Mouse (Mus musculus) heart, adult 11 months (tissue): Measurements from ENCODE around the gene Bicc1.

Source experiments
- DNase-seq: peaks from one replicate; pipeline ENCODE4 v3.0.0; 2022

Bicc1 gene

DNA sequence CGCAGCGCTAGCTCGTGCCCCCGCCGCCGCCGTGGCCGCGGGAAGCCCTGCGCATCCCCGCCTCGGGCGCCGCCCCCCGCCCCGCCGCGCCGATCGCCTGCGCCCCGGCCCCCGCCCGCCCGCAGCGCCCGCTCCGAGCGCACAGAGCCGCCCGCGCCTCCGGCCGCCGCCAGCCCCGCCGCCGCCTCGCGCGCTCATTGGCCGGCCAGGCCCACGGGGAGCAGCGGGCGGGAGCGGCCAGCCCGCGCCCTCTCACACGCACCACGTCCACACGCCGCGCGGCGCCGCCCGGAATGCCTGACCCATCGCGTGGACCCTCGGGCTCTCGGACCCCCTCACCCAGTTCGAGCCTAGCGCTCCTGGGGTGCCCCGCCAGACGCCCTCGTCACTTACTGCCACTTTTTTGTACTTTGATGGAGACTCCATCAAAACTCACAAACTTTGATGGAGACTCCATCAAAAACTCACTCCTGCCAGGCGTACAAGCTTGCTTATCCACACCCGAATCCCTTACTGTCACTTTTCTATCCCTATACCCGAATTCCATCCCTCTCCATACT, at the start of gene Bicc1:
Bicc1 (minus strand) TSS at position 25 of the 560 bp plus-strand sequence.
- DNase-seq, result peak; percentile 98

DNA sequence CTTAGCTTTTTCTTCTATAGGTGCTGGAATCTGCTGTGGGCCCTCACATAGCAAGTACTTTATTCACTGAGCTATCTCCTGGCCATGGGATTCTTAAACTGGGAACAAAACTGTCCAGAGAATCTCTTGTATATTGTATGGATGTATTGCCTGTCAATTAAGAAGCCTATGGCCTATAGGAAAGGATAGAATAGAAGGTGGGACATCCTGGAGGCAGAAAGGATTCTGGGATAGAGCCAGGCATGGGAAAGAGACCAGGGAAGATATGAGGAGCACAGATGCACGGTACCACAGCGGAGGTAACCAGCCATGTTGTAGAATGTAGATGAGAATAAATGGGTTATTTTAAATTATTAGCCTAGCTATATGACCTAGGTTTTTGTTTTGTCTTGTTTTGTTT, 42.0 kb upstream of the Bicc1 start:
- DNase-seq, result no peak

DNA sequence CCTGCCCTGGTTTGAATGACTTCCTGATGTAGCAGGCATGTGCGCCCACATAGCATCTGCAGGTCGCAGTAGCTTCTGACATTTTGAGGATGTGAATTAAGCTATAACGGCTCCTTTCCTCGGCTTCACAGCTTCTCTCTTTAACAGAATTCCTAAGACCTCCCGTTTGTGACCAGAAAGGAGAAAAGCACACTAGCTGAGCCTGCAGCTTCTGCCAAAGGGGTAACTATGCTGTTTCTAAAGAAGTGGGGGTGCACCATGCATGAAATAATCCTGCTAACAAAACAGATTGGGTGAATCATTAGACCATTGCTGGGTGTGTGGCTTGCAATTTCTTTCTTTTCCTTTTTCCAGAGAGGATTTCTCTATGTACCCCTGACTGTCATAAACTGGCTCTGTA, 41.5 kb upstream of the Bicc1 start:
- DNase-seq, result no peak

DNA sequence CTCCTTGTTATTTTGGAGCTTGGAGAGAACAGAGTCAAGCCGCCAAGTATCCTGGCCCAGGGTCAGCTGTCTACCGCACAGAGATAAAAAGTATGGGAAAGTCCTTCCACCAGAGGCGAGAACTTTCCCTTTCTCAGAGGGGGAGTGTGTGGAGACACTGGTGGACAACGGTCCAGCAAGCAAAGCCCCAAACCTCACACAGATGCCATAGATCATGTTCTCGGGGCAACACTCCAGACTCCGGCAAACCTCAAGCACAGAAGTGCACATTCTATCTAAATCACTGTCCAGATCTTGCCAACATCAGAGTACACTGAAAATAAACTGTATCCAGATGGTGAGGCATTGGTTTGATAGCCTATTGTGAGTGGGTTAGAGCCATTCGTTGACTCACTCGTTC, 39.2 kb upstream of the Bicc1 start:
- peak; percentile 95 for DNase-seq

DNA sequence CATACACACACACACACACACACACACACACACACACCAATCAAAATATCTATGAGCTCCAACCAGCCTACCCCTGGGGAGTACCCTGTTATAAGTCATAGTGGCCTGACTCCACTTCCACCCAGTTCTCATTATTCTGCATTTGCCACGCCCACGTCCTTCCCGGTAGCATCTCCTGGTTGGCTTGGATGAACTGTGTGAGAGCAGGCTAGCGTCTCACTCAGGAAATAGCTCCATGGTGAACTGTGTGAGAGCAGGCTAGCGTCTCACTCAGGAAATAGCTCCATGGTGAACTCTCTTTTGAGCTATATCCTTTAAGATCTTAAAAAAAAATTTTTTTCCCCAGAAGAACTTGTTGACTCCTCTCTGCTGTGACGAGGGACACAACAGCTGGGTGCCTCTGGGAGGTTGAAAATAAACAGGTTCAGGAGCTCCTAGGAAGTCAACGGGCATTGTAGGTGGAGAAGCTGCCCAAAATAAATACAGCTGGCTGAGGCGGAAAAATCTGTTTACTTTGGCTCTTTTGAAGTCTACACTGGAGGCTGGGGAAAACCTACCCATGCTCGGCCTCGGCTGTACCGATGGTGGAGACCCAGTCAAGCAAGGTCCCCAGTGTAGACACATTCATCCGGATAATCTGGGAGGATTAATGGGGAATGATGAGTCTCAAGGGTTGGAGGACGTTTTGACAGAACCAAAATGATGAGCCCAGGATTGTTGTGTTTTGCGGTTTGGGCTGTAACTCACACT, 37.7 kb upstream of the Bicc1 start:
- DNase-seq, result peak; percentile 95

DNA sequence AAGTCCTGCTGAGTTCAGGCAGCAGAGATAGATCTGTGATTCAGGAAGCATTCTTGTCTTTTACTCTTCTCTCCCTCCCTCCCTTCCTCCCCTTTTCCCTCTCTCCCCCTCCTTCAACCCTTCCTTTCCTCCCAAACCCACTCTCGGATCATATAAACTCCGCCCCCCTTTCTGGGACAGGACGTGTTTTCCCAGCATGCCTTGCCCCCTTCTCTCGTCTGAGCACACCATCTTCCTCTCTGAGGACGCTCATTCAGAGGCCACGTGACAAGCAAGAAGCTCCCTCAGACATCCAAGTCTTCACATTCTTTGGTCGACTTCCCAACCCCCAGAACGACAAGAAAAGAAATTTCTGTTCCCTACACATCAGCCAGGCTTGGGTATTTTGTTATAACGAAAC, 36.0 kb upstream of the Bicc1 start:
- peak; percentile 97 for DNase-seq

- peak; percentile 95 for DNase-seq
These were observed 35.2 kb upstream of the Bicc1 start for GRCm38 (mm10) chr10:71194713-71195112.

GRCm38 (mm10) chr10:71193319-71193718, 33.8 kb upstream of the Bicc1 start:
- no peak for DNase-seq

DNA sequence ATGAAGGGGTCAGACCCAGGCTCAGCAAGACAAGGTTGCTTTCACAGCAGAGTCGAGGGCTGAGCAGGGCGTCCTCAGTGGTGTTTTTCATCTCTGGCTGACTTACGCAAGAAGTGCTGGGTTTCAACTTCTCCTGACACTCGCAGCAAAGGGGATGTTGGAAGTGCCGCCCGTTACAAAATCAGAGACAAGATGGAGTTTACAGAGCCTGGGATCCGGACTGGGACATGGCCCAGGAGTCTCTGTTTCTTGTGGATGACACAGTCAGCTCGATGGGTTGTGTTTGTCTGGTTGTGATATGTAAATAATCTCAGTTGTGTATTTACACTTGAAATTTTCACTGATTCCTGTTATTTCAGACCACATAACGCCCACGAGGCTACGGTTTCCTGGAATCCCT, 33.4 kb upstream of the Bicc1 start:
- peak; percentile 97 for DNase-seq

GRCm38 (mm10) chr10:71188681-71189080, 29.2 kb upstream of the Bicc1 start:
- DNase-seq, result no peak

- no peak for DNase-seq
These were observed 25.6 kb upstream of the Bicc1 start for GRCm38 (mm10) chr10:71185059-71185458.

GRCm38 (mm10) chr10:71183339-71184031, 24.0 kb upstream of the Bicc1 start:
- no peak for DNase-seq

DNA sequence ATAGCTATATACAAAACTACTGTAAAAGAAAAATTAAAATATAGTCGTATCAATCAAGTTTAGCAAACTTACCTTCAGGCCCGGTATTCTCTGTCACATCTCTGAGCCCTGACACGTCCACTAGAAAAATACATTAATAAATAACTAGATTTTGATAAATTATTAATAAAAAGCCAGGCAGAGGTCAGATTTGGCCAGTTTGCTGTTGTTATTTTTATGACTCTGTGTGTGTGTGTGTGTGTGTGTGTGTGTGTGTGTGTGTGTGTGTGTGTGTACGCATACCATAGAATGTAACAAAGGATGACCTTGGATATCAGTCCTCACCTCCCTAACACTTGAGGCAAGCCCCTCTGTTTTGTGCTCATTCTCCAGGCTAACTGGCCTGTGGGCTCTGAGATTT, 22.4 kb upstream of the Bicc1 start:
- no peak for DNase-seq

DNA sequence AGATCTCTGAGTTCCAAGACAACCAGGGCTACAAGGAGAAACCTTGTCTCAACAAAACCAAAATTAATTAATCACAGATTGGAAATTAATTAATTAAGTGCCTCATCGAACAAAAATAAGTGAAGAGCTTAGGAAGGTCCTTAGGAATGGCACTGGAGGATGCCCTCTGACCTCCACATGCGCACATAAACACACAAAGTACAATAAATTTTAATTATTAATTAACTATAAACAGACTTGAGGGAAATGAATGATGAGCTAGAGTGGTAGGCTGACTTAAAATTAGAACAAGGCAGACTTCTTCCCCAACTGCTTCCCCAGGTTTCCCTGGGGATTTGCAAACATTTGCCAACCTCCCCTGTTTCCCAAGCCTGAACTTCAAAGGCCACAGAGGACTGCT, 21.6 kb upstream of the Bicc1 start:
- peak; percentile 75 for DNase-seq

DNA sequence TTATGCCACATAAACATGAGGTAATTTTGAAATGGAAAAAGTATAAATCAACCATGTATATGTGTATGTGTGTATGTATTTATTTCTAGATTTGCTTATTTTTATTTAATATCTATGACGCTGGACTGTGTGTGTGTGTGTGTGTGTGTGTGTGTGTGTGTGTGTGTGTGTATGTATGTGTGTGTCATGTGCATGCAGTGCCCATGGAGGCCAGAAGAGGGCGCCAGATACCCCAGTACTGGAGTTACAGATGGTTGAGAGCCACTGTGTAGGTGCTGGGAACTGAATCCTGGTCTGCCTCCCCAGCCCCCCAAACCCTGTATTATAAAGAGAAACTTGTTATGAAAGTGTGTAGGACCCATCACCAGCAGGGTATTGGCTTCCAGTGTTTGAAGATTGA, 20.6 kb upstream of the Bicc1 start:
- peak; percentile 37 for DNase-seq

- DNase-seq, result peak; percentile 58
These were observed 17.7 kb upstream of the Bicc1 start for GRCm38 (mm10) chr10:71177201-71177600.

DNA sequence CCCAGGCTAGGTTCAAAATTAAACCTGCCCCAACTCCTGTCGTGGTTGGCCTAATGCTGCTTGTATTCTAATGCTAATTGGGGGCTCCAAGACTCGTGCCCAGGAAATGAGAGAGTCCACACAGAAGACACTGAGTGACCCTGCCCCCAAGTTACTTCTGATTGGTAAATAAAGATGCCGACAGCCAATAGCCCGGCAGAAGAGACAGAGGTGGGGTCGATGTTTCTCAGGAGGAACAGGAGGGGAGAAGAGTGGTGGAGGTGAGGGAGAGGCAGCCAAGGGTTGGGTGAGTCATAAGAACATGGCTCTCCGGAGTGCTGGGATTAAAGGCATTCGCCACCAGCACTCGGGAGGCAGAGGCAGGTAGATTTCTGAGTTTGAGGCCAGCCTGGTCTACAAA, 16.8 kb upstream of the Bicc1 start:
- DNase-seq, result peak; percentile 83

DNA sequence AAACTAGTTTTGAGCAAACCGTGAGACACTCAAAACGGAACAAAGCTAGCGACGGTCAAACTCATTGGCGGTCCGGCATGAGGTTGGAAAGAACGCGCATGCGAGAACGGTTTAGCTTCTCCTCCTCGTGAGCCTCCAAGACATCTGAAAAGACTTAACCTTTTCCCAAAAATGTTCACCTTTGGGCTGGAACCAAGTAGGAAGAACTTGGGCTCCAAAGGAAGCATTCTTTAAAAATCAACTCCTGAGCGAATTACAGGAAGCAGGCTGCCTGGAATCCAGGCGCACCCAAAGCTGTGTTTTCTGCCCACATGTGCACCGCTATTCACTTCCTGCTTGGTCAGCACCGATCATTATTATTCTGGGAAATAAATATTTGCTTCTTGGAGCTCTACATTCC, 15.8 kb upstream of the Bicc1 start:
- peak; percentile 35 for DNase-seq

GRCm38 (mm10) chr10:71171414-71171813, 11.9 kb upstream of the Bicc1 start:
- DNase-seq, result peak; percentile 74

- DNase-seq, result peak; percentile 55
These were observed 11.3 kb upstream of the Bicc1 start for GRCm38 (mm10) chr10:71170771-71171170.

DNA sequence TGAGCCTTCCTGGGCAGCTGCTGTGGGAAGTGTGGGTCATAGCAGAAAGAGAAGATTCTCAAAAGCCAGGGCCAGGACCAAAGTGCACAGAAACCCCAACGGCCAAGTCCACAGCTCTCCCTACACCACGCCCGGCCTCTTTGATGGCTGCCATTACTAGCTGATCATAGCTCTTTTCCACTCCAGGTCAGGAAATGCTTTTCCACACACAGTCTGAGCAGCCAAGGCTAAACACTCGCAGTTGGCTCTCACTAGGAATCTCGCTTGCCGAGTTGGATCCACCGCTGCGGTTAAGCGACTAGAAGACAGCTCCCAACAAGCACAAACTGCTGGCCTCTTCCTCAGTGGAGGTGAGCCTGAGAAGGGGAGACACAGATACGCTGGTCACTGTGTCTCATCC, 10.3 kb upstream of the Bicc1 start:
- DNase-seq, result peak; percentile 93

GRCm38 (mm10) chr10:71169171-71169570, 9.7 kb upstream of the Bicc1 start:
- no peak for DNase-seq

DNA sequence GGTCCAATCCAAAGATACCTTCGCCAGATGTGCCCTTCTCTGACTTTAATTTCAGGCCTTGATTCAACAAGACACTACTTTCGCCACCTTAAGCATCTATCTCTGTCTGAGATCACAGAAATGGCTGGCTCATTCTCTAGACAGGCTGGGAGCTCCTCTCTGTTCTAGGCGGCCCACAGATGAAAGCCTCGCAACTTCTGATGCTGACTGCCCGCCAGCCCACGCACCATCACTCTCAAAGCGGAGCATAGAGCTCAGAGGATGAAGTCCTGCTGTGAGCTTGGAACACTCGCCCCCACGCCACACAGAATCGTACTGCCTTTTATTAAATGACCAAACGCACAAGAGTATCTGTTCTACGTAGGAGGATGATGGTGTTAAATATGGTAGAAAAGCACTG, 949 bp upstream of the Bicc1 start:
- DNase-seq, result peak; percentile 85
